Mouse (Mus musculus): Measurements from ENCODE around the gene Kank1.

- TF ChIP-seq CTCF (conservative IDR thresholded peaks at IDR 0.05; ENCODE audit: low read length), result no peak
- no peak for TF ChIP-seq POU5F1 (IDR thresholded peaks at IDR 0.05; ENCODE audit: borderline replicate concordance, low read length)
- no peak for TF ChIP-seq NANOG (IDR thresholded peaks at IDR 0.05; ENCODE audit: borderline replicate concordance, low read length)
These were observed 178.7 kb downstream of the Kank1 start for GRCm38 (mm10) chr19:25415448-25415847.
